Mouse (Mus musculus): Measurements from ENCODE around the gene Dynlrb2. TPM values are rescaled to one million over a fixed set of nuclear protein-coding genes. Genes with fewer than 3 reads are reported as not detected.
A peak's percentile ranks its signal among the peaks of the same experiment; 100 is the strongest.

Gene Dynlrb2
- polyA plus RNA-seq, 1 experiment from 2014 or later = 1.8 TPM

DNA sequence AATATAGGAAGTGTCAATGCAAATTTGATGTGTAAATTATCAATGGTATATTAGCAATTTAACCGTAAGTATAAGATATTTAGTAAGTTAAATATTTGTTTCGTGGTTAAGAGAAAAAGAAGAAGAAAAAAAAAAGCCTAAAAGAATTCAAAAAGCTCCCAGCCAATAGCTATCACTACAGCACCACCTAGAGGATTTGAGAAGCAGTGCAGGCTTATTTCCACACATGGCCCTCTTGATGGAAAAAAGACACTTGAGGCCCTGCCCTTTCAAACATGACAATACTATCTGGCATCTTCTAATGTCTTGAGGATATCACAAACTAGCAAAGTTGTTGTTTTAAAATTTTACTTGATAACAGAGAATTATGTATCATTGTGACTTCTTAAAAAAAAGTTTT is 20.7 kb upstream of the Dynlrb2 start:
- Histone ChIP-seq H3K4me3 (ENCODE audit: low read depth, low read length) (no peak overlapping the region), H3K9ac (ENCODE audit: low read length) (no peak overlapping the region), H3K36me3 (ENCODE audit: control insufficient read depth, insufficient read depth, low read length) (no peaks in the 10 kb centered on the region), H3K9me3 (ENCODE audit: control insufficient read depth, low read length) (no peaks in the 10 kb centered on the region), H3K4me1 (ENCODE audit: control insufficient read depth, insufficient read depth, low read length) (no peaks in the 10 kb centered on the region), H3K4me2 (ENCODE audit: low read depth) (no peak overlapping the region), H3K27ac (ENCODE audit: low read depth, low read length) (no peak overlapping the region), H3K27me3 (ENCODE audit: control insufficient read depth, insufficient read depth, low read length) (no peaks in the 10 kb centered on the region)
- WGBS = 35% methylated on average over 2 of the region's 2 CpGs
- DNase-seq (ENCODE audit: low spot score) = peak; percentile 48
- ATAC-seq (ENCODE audit: insufficient read depth, low FRiP score, low TSS enrichment) = no peak

GRCm38 (mm10) chr8:116488546-116488945 is 16.2 kb upstream of the Dynlrb2 start:
- no peak overlapping the region for H3K27ac ChIP-seq (ENCODE audit: low read depth, low read length)
- no peak overlapping the region for H3K4me3 ChIP-seq (ENCODE audit: low read depth, low read length)
- no peaks in the 10 kb centered on the region for H3K27me3 ChIP-seq (ENCODE audit: control insufficient read depth, insufficient read depth, low read length)
- H3K9me3 ChIP-seq (ENCODE audit: control insufficient read depth, low read length) = no peaks in the 10 kb centered on the region
- H3K4me1 ChIP-seq (ENCODE audit: control insufficient read depth, insufficient read depth, low read length) = no peaks in the 10 kb centered on the region
- ATAC-seq (ENCODE audit: insufficient read depth, low FRiP score, low TSS enrichment) (no peak), DNase-seq (ENCODE audit: low spot score) (no peak)
- H3K4me2 ChIP-seq (ENCODE audit: low read depth) = no peak overlapping the region
- 84% methylated on average over 2 of the region's 2 CpGs for WGBS
- no peaks in the 10 kb centered on the region for H3K36me3 ChIP-seq (ENCODE audit: control insufficient read depth, insufficient read depth, low read length)
- H3K9ac ChIP-seq (ENCODE audit: low read length) = no peak overlapping the region

DNA sequence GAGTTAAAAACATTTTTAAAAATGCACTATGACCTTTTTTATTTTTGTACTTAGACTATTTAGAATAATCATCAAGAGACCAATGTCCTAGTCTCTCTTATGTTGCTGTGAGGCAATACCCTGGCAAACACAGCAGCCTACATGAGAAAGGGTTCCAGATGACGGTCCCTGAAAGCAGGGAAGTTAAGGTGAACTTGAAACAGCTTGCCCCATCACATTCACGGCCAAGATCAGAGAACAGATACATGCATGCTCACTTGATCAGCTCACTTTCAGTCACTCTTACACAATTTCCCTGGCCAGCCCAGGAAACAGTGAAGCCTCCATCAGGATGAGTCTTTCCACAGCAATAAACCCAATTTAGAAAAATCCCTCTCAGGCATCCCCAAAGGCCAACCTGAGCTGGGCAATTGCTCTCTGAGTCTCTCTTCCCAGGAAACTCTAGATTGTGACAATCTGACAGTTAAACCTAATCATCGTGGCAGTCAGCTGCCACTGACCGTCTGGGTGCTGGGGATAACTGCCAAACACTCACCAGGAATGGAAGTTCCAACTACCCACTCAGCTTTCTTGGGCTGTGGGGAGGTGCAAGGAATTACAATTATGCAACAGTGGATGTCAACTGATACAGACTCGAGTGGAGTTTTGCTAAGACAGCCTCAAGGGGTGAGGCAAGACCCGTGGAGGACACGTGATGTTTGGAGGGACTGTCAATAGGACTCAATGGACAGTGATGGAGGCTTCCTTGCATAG is 4.5 kb upstream of the Dynlrb2 start:
- Histone ChIP-seq H3K36me3 (ENCODE audit: control insufficient read depth, insufficient read depth, low read length) (no peaks in the 10 kb centered on the region), H3K9ac (ENCODE audit: low read length) (no peak overlapping the region), H3K4me1 (ENCODE audit: control insufficient read depth, insufficient read depth, low read length) (no peaks in the 10 kb centered on the region), H3K27me3 (ENCODE audit: control insufficient read depth, insufficient read depth, low read length) (no peaks in the 10 kb centered on the region), H3K27ac (ENCODE audit: low read depth, low read length) (no peak overlapping the region), H3K9me3 (ENCODE audit: control insufficient read depth, low read length) (no peaks in the 10 kb centered on the region), H3K4me3 (ENCODE audit: low read depth, low read length) (no peak overlapping the region), H3K4me2 (ENCODE audit: low read depth) (no peak overlapping the region)
- 91% methylated on average over 7 of the region's 7 CpGs for WGBS
- no peak for DNase-seq (ENCODE audit: low spot score)
- no peak for ATAC-seq (ENCODE audit: insufficient read depth, low FRiP score, low TSS enrichment)

- H3K36me3 ChIP-seq (ENCODE audit: control insufficient read depth, insufficient read depth, low read length) = no peaks in the 10 kb centered on the region
- no peak overlapping the region for H3K9ac ChIP-seq (ENCODE audit: low read length)
- H3K4me3 ChIP-seq (ENCODE audit: low read depth, low read length) = no peak overlapping the region
- H3K4me1 ChIP-seq (ENCODE audit: control insufficient read depth, insufficient read depth, low read length) = no peaks in the 10 kb centered on the region
- 66% methylated on average over 5 of the region's 5 CpGs for WGBS
- DNase-seq (ENCODE audit: low spot score) (no peak), ATAC-seq (ENCODE audit: insufficient read depth, low FRiP score, low TSS enrichment) (no peak)
- no peak overlapping the region for H3K4me2 ChIP-seq (ENCODE audit: low read depth)
- H3K27me3 ChIP-seq (ENCODE audit: control insufficient read depth, insufficient read depth, low read length) = no peaks in the 10 kb centered on the region
- H3K27ac ChIP-seq (ENCODE audit: low read depth, low read length) = no peak overlapping the region
- H3K9me3 ChIP-seq (ENCODE audit: control insufficient read depth, low read length) = no peaks in the 10 kb centered on the region
These were observed 3.9 kb downstream of the Dynlrb2 start for GRCm38 (mm10) chr8:116508721-116509120.

- 72% methylated on average over 3 of the region's 3 CpGs for WGBS
- no peaks in the 10 kb centered on the region for H3K4me1 ChIP-seq (ENCODE audit: control insufficient read depth, insufficient read depth, low read length)
- no peaks in the 10 kb centered on the region for H3K36me3 ChIP-seq (ENCODE audit: control insufficient read depth, insufficient read depth, low read length)
- H3K9ac ChIP-seq (ENCODE audit: low read length) = no peak overlapping the region
- no peaks in the 10 kb centered on the region for H3K9me3 ChIP-seq (ENCODE audit: control insufficient read depth, low read length)
- ATAC-seq (ENCODE audit: insufficient read depth, low FRiP score, low TSS enrichment) (no peak), DNase-seq (ENCODE audit: low spot score) (no peak)
- H3K27ac ChIP-seq (ENCODE audit: low read depth, low read length) = no peak overlapping the region
- H3K4me3 ChIP-seq (ENCODE audit: low read depth, low read length) = no peak overlapping the region
- H3K27me3 ChIP-seq (ENCODE audit: control insufficient read depth, insufficient read depth, low read length) = no peaks in the 10 kb centered on the region
- H3K4me2 ChIP-seq (ENCODE audit: low read depth) = no peak overlapping the region
These were observed 4.5 kb downstream of the Dynlrb2 start for GRCm38 (mm10) chr8:116509247-116509646.

- H3K4me1 ChIP-seq (ENCODE audit: control insufficient read depth, insufficient read depth, low read length) = no peaks in the 10 kb centered on the region
- 89% methylated on average over 5 of the region's 5 CpGs for WGBS
- ATAC-seq (ENCODE audit: insufficient read depth, low FRiP score, low TSS enrichment) (no peak), DNase-seq (ENCODE audit: low spot score) (no peak)
- no peak overlapping the region for H3K4me2 ChIP-seq (ENCODE audit: low read depth)
- no peak overlapping the region for H3K27ac ChIP-seq (ENCODE audit: low read depth, low read length)
- no peaks in the 10 kb centered on the region for H3K36me3 ChIP-seq (ENCODE audit: control insufficient read depth, insufficient read depth, low read length)
- no peaks in the 10 kb centered on the region for H3K9me3 ChIP-seq (ENCODE audit: control insufficient read depth, low read length)
- H3K27me3 ChIP-seq (ENCODE audit: control insufficient read depth, insufficient read depth, low read length) = no peaks in the 10 kb centered on the region
- H3K9ac ChIP-seq (ENCODE audit: low read length) = no peak overlapping the region
- H3K4me3 ChIP-seq (ENCODE audit: low read depth, low read length) = no peak overlapping the region
These were observed 14.9 kb downstream of the Dynlrb2 start for GRCm38 (mm10) chr8:116519676-116520075.

GRCm38 (mm10) chr8:116521208-116521607 is 16.4 kb downstream of the Dynlrb2 start:
- DNase-seq (ENCODE audit: low spot score) (no peak), ATAC-seq (ENCODE audit: insufficient read depth, low FRiP score, low TSS enrichment) (no peak)
- Histone ChIP-seq H3K4me2 (ENCODE audit: low read depth) (no peak overlapping the region), H3K9ac (ENCODE audit: low read length) (no peak overlapping the region), H3K27me3 (ENCODE audit: control insufficient read depth, insufficient read depth, low read length) (no peaks in the 10 kb centered on the region), H3K4me3 (ENCODE audit: low read depth, low read length) (no peak overlapping the region), H3K4me1 (ENCODE audit: control insufficient read depth, insufficient read depth, low read length) (no peaks in the 10 kb centered on the region), H3K36me3 (ENCODE audit: control insufficient read depth, insufficient read depth, low read length) (no peaks in the 10 kb centered on the region), H3K27ac (ENCODE audit: low read depth, low read length) (no peak overlapping the region), H3K9me3 (ENCODE audit: control insufficient read depth, low read length) (no peaks in the 10 kb centered on the region)
- 93% methylated on average over 4 of the region's 4 CpGs for WGBS

DNA sequence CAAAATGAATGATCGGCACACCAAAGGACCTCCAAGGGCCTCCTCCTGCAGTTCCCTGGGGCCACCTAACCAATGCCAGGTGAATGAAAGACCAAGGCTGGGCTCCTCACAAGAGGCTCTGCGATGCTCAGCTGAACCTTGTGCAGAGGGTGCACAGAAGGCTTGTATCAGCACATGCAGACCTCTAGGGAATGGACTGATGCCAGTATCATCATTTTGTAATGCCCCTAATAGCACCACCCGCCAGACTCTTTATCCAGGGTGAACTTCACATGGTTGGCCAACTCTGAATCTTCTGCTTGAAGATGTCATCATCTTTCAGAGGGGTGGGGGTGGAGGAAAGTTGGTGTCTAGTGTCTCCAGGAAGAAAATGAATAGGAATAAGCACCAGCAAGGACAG is 16.9 kb downstream of the Dynlrb2 start:
- Histone ChIP-seq H3K36me3 (ENCODE audit: control insufficient read depth, insufficient read depth, low read length) (no peaks in the 10 kb centered on the region), H3K9me3 (ENCODE audit: control insufficient read depth, low read length) (no peaks in the 10 kb centered on the region), H3K4me1 (ENCODE audit: control insufficient read depth, insufficient read depth, low read length) (no peaks in the 10 kb centered on the region), H3K27ac (ENCODE audit: low read depth, low read length) (no peak overlapping the region), H3K27me3 (ENCODE audit: control insufficient read depth, insufficient read depth, low read length) (no peaks in the 10 kb centered on the region), H3K4me2 (ENCODE audit: low read depth) (no peak overlapping the region), H3K9ac (ENCODE audit: low read length) (no peak overlapping the region), H3K4me3 (ENCODE audit: low read depth, low read length) (no peak overlapping the region)
- no peak for DNase-seq (ENCODE audit: low spot score)
- no peak for ATAC-seq (ENCODE audit: insufficient read depth, low FRiP score, low TSS enrichment)
- WGBS = 82% methylated on average over 3 of the region's 3 CpGs

DNA sequence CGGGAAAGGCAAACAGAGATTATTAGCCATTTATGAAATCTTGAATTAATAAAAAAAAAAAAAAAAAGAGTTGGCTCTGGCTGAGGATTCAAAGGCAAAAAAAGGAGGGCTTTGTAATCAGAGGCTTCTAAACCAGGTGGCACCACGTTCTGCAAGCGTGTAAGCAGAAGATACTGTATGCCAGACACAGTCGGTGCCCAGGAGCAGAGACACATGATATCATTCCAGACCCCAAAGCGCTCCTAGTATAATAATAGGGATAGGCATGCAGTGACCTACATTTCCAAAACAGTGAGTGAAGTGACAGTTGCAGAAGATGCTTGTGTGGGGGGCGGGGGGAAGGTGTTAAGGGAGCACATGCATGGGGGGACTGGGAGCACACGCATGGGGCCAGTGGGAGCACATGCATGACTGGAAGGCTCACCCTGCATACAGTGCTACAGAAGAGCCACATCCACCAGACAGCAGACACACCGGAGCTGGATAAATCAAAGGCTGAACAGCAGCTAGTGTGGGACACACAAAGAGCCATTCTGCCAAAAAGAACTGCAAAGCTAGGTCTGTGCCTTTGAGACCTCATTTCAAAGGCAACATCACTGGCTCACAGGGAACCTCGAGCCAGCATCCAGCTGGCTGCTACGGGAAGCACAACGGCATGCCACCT is 17.5 kb downstream of the Dynlrb2 start:
- no peak overlapping the region for H3K4me3 ChIP-seq (ENCODE audit: low read depth, low read length)
- no peaks in the 10 kb centered on the region for H3K36me3 ChIP-seq (ENCODE audit: control insufficient read depth, insufficient read depth, low read length)
- no peaks in the 10 kb centered on the region for H3K4me1 ChIP-seq (ENCODE audit: control insufficient read depth, insufficient read depth, low read length)
- no peak for ATAC-seq (ENCODE audit: insufficient read depth, low FRiP score, low TSS enrichment)
- H3K9me3 ChIP-seq (ENCODE audit: control insufficient read depth, low read length) = no peaks in the 10 kb centered on the region
- no peak overlapping the region for H3K9ac ChIP-seq (ENCODE audit: low read length)
- H3K27me3 ChIP-seq (ENCODE audit: control insufficient read depth, insufficient read depth, low read length) = no peaks in the 10 kb centered on the region
- 89% methylated on average over 11 of the region's 11 CpGs for WGBS
- H3K4me2 ChIP-seq (ENCODE audit: low read depth) = no peak overlapping the region
- no peak for DNase-seq (ENCODE audit: low spot score)
- no peak overlapping the region for H3K27ac ChIP-seq (ENCODE audit: low read depth, low read length)

Measured in neural tube, embryonic 11.5 days (tissue).